Mouse (Mus musculus): Measurements from ENCODE around the gene Coq10b.
A peak's percentile ranks its signal among the peaks of the same experiment; 100 is the strongest.
"Not testable (repeated sequence)": the region's sequence is repeated elsewhere in the genome, so short reads cannot be mapped to it uniquely, and the experiment has no call there.

Coq10b gene

DNA sequence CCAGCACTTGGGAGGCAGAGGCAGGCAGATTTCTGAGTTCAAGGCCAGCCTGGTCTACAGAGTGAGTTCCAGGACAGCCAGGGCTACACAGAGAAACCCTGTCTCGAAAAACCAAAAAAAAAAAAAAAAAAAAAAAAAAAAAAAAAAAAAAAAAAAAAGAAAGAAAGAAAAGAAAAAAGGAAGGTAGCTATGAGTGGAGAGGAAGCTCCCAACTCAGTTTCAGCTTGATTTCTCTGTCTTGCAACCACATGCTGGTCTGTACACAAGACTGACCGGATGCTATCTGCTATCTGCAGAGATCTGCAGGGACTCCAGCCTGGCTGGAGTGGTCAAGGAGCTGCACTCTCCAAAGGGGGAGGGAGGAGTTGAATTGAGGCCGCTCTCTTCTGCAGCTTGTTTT is 5.8 kb downstream of the Coq10b start:
- not testable (repeated sequence) for DNase-seq

DNA sequence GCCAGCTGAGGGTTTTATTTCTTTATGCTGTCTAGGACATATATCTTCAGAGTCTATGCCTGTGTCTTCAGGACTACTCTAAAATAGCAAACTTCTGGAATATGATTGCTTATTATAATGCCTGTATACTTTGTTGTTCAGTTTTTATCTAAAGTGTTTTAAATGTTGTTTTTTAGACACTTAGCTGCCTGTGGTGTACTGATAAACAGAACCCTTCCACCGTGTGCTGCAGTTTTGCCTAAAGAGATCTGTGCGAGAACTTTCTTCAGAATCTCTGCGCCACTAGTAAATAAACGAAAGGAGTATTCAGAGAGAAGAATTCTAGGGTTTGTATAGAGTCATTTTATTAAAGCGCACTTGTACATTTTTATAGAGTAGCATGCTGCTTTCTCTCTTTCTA is 8.5 kb downstream of the Coq10b start:
- DNase-seq = no peak

GRCm38 (mm10) chr1:55061772-55062171 is 9.2 kb downstream of the Coq10b start:
- DNase-seq = no peak

GRCm38 (mm10) chr1:55072328-55072727 is 19.8 kb downstream of the Coq10b start:
- DNase-seq = not testable (repeated sequence)

- no peak for DNase-seq
Measured at GRCm38 (mm10) chr1:55074757-55075156, 22.2 kb downstream of the Coq10b start.

GRCm38 (mm10) chr1:55075652-55076394 is 23.3 kb downstream of the Coq10b start:
- DNase-seq = no peak

- no peak for DNase-seq
Measured at GRCm38 (mm10) chr1:55076395-55076743, 23.8 kb downstream of the Coq10b start.

- DNase-seq = no peak
Measured at GRCm38 (mm10) chr1:55076849-55077516, 24.4 kb downstream of the Coq10b start.

- DNase-seq = no peak
Measured at GRCm38 (mm10) chr1:55079677-55080076, 27.1 kb downstream of the Coq10b start.

GRCm38 (mm10) chr1:55082106-55082505 is 29.5 kb downstream of the Coq10b start:
- no peak for DNase-seq

DNA sequence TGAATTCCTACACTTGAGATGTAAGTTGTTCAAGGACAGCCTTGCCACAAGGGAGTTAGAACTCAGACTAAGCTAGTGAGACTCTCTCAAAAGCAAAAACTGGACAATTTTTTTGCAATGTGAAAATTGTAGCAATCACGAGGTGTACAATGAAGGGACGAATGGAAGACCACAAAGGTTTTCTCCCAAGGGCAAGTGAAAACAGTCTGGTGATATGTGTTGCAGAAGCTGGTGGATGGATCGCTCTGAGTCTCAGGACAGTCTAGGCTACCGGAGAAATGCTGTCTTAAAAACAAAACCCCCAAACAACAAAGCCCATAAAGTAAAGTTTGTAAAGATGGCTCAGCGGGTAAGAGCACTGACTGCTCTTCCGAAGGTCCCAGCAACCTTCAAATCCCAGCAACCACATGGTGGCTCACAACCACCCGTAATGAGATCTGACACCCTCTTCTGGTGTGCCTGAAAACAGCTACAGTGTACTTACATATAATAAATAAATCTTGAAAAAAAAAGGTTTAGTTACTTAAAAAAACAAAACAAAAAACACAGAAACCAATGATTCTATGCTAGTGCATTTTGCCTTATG is 33.3 kb downstream of the Coq10b start:
- DNase-seq = no peak

DNA sequence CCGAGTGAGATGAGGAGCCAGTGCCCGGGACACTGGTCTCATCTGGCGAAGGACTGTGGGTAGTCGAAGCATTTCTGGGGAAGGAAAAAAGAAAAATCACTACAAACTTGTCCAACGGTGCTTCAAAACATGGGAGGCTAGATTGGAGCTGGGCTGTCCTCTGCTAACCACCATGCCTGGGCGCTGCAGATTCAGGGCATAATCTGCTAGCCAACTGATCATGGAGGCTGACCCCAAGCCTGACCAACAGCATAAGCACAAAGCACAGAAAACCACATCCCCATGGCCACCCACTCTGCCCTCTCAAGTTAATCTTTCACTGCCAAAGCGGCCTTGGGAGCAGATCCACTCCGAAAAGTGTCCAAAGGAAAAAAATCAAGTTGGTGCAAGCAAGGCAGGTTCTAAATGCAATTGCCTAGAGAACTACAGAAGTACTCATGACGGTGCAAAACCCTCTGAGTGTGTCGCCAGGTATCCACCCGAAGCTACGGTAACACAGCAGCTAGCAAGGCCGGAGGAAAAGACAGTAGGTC is 34.4 kb downstream of the Coq10b start:
- no peak for DNase-seq

GRCm38 (mm10) chr1:55087401-55087904 is 34.9 kb downstream of the Coq10b start:
- DNase-seq = no peak

DNA sequence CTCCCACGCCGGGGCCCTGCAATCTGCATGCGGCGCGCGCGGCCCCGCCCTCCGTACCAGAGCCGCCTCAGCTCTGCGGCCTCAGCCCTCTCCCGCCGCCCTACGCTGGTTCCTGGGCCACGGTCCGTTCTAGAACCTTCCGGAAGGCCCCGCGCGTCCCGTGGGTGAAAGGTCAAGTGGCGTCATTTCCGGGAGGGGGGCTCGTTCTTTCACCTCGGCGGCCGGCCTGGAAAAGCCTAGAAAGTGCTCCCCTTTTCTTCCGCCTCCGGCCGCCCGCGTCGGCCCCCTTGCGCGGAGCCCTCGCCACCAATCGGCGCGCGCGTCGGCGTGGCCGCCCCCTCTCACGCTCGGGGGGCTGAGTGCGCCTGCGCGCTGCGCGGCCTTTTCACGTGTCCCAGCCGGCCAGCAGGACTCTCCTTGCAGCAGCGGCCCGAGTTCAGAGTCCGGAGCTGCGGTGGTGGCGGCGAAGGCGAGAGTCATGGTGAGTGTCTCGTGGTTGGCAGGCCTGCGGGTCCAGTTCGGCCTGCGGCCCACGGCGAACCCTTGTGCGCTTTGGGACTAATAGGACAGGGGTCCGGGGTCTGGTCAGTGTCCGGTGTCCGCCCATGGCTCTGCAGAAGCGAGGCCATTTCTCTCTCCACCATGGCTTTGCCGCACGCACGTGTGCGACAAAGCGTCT is 35.5 kb downstream of the Coq10b start, which contains the start of the genes Hspe1 and Hspd1:
Hspe1 (plus strand) TSS at position 201 of the 679 bp plus-strand sequence.
Hspd1 (minus strand) TSS at position 312 of the 679 bp plus-strand sequence.
- DNase-seq = peak; percentile 99

DNA sequence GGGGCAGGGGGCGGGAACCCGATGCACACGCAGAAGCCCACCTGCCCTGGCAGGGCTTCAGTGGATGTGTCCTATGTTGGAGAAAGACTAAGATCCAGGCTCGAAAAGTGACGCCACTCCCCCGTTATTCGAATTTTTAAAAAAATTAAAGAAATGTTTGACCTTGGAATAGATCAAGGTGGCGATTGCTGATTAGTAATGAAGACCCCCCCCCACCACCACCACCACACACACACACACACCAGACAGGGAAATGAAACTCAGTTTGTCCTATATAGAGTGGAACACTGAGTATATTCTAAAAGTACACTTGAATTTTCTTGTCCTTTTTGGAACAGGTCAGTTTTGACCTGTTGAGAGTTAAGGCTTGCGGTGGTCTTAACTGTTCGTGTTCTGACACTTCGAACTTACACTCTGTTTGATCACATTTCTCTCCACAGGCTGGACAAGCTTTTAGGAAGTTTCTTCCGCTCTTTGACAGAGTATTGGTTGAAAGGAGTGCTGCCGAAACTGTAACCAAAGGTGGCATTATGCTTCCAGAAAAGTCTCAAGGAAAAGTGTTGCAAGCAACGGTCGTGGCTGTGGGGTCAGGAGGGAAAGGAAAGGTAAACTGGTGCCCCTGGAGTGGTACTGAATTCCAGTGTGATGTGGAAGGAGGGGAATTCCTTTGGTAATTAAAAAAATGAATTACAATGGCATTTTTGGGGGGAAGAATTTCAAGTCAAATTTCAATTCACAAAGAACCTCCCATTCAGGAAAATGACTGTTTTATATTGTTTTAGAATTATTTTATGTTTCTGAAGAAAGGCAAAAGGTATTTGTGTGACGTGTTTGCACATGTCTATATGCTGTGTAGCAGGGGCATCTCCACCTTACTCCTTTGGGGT is 36.3 kb downstream of the Coq10b start:
- DNase-seq = no peak

DNA sequence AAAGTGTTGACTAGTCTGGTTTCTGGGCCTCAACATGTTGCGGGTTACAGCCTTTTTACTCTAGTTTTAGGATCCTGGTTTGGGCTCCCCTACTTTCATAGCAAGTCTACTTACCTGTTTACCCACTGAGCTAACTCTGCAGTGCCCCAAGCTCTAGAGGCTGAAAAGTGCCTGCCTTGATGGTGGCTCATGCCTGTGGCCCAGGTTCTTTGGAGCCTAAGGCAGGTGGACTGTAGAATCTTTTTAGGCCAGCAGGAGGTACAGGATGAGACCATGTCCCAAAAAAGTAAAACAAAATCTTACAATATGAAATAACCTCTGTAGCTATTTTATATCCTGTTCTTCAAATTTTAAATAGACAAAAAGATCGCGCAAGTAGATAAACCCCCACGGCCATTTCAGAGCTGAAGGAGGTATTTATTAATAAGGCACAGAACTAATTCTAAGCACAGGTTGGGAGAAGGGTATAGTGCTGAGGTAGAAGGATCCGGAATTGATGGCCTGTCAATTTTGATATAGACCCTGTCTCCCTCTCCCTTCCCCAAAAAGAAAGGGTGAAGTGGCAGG is 37.0 kb downstream of the Coq10b start:
- DNase-seq = no peak

GRCm38 (mm10) chr1:55092056-55092455 is 39.5 kb downstream of the Coq10b start:
- no peak for DNase-seq

- DNase-seq = no peak
Measured at GRCm38 (mm10) chr1:55092469-55092868, 39.9 kb downstream of the Coq10b start.

- DNase-seq = no peak
Measured at GRCm38 (mm10) chr1:55106919-55107585, 54.5 kb downstream of the Coq10b start.

- no peak for DNase-seq
Measured at GRCm38 (mm10) chr1:55107644-55108043, 55.1 kb downstream of the Coq10b start.

- no peak for DNase-seq
Measured at GRCm38 (mm10) chr1:55108473-55108872, 55.9 kb downstream of the Coq10b start.

All from thymus, postnatal 14 days (tissue).